Mouse (Mus musculus): ENCODE measurements around the gene Gm20422. TPM values are rescaled to one million over a fixed set of nuclear protein-coding genes. Genes with fewer than 3 reads are reported as not detected.
A peak's percentile ranks its signal among the peaks of the same experiment; 100 is the strongest.

The Gm20422 gene
- 0.25 TPM in 1 of 2 replicates, not detected in the other for polyA plus RNA-seq (2012; rRNA removed)

- DNase-seq (ENCODE audit: low read depth), result peak; percentile 90
Measured at GRCm38 (mm10) chr8:69774503-69775148, at the start of gene Gm20422. Gene Gm20422, minus strand, starts transcription at chr8:69774886.

GRCm38 (mm10) chr8:69822386-69823191 lies 47.9 kb upstream of the Gm20422 start, which contains the start of gene Lpar2:
Gene Lpar2, plus strand, starts transcription at chr8:69822429.
- DNase-seq (ENCODE audit: low read depth), result no peak

GRCm38 (mm10) chr8:69821971-69822385 lies 47.3 kb upstream of the Gm20422 start:
- DNase-seq (ENCODE audit: low read depth), result no peak

DNA sequence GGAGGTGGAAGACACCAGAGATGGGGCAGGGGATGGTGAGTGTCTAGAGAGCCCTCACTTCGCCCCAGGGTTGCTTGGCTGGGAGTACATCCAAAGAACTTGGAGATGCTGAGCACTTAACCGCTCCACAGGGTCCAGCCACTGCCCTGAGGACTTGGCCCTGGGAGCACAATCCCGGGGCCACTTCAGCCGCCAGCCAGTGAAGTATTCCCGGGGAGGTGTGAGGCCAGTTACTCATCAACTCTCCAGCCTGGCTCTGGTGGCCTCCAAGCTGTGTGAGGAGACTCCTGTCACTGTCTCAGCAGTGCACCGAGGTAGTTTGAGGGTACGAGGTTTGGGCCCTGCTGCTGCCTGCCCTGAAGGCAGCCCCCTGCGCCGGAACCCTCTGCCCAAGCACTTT lies 45.8 kb upstream of the Gm20422 start:
- no peak for DNase-seq (ENCODE audit: low read depth)

DNA sequence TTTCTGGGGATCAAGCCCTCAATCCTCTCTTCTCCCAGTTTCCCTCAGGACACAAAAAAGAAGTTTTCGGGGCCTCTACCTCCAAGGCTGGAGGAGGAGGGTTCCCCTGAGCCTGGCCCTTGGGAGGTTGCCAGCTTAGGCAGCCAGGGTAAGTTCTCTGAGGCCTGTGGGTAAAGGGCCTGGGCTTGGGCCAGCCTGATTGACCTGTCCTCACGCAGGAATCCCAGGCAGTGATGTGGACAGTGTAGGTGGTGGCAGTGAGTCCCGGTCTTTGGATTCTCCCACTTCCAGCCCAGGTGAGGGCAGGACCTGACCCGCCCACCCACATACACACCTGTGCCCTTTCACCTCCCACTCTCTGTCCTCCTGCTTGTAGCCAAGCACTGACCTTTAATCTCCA lies 40.7 kb upstream of the Gm20422 start:
- DNase-seq (ENCODE audit: low read depth), result no peak

DNA sequence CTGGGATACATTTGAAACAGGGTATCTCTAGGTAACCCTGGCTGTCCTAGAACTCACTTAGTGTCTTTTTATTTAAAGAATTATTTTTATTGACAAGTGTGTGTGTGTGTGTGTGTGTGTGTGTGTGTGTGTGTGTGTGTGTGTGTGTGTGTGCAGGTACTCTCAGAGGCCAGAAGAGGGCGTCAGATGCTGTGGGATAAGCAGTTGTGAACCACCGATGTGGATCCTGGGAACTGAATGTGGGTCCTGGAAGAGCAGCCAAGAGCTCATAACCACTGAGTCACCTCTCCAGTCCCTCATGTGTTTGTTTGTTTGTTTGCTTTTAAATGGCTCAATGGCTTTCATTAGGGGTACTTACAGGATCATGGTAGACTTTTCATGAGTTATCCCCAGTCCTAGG lies 40.2 kb upstream of the Gm20422 start:
- no peak for DNase-seq (ENCODE audit: low read depth)

DNA sequence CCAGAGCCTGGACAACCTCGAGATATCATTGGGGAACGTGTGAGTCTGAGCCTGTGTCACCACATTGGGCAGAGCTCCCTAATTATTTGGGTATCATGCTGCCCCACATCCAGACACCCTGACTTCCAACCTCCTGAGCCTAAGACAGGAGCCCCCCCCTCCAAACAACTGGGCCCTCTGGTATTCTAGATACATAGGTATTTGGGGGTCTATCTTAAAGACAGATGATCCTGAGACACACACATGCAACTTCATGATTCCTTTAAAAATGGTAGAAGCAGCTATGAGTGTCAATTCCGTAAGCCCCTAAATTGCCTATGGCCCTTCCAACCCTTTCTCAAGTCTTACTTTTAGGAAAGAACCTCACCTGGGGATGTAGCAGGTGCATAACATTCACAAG lies 35.1 kb upstream of the Gm20422 start:
- no peak for DNase-seq (ENCODE audit: low read depth)

GRCm38 (mm10) chr8:69808864-69809403 lies 34.2 kb upstream of the Gm20422 start:
- no peak for DNase-seq (ENCODE audit: low read depth)

DNA sequence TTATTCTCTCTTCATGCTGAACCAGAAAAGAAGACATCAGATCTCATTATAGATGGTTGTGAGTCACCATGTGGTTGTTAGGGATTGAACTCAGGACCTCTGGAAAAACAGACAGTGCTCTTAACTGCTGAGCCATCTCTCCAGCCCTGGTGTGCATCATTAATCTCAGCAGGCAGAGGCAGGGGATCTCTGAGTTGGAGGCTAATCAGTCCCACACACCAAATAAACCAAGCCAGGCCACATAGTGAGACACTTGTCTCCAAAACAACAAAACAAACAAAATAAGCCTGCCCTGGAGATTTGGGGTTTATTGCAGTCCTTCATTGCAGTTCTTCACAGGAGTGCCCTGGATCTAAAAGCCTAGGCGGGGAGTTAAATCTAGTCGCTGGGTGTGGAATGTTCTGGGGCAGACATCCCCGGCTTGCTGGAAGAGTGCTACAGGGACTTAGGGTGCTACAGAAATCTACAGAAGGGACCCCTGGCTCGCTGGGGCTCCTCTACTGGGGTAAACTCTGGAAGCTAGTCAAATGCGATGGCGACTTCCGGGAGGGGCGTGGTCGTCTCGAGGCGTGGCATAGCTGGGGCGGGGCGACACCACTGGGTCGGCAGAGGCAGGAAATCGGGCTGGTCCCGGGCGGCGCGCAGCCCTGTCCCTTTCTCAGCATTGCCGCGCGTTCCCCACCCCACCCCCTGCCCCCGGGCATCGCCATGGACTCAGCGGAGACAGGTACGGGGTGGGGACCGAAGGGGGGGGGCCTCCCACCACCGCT lies 33.6 kb upstream of the Gm20422 start, which contains the start of gene Gmip:
Gmip (plus strand) TSS at position 586 of the 770 bp plus-strand sequence.
- DNase-seq (ENCODE audit: low read depth), result no peak

DNA sequence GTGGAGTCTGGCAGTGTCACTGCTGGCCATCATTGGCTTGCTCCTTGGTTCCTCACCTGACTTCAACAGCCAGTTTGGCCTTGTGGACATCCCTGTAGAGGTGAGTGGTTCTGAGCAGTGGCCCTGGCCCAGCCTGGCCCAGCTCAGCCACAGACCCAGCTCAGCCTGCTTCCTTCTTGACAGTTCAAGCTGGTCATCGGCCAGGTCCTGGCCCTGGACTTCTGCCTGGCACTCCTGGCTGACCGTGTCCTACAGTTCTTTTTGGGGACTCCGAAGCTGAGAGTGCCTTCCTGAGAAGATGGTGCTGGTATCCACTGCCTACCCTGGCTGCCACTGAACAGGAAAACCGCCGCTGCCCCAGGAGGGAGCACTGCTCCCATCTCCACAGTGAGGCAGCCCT lies 32.5 kb upstream of the Gm20422 start:
- DNase-seq (ENCODE audit: low read depth), result no peak

DNA sequence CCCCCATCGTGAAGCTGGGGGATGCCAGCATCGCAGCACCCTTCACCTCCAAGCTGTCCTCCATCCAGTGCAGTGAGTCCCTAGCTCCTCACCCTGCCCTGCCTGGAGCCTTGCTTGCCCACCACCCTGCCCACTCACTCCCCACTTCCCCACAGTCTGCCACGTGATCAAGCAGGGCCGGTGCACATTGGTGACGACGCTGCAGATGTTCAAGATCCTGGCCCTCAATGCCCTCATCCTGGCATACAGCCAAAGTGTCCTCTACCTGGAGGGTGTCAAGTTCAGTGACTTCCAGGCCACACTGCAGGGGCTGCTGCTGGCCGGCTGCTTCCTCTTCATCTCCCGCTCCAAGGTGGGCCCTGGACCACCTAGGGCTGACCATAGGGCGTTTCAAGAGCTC lies 30.8 kb upstream of the Gm20422 start:
- DNase-seq (ENCODE audit: low read depth), result no peak

DNA sequence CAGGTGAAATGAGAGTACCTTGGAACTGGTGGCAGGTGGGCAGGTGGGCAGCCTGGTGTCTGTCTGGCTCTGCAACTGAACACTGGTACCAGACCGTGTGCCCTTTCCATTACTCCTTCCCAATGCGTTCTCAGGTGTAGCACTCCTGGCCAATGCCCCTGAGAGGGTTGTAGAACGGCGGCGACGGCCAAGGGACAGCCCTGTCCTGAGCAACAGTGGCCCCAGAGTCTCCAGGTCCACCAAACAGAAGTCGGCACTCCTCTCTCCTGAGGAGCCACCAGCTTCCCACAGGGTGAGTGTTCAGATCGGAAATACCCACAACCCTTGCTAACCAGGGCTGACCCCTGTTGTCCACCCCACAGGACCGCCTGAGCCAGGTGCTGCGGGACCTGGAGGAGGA lies 30.4 kb upstream of the Gm20422 start:
- DNase-seq (ENCODE audit: low read depth), result no peak

GRCm38 (mm10) chr8:69804537-69804936 lies 29.9 kb upstream of the Gm20422 start:
- DNase-seq (ENCODE audit: low read depth), result no peak

GRCm38 (mm10) chr8:69803366-69803765 lies 28.7 kb upstream of the Gm20422 start:
- no peak for DNase-seq (ENCODE audit: low read depth)

DNA sequence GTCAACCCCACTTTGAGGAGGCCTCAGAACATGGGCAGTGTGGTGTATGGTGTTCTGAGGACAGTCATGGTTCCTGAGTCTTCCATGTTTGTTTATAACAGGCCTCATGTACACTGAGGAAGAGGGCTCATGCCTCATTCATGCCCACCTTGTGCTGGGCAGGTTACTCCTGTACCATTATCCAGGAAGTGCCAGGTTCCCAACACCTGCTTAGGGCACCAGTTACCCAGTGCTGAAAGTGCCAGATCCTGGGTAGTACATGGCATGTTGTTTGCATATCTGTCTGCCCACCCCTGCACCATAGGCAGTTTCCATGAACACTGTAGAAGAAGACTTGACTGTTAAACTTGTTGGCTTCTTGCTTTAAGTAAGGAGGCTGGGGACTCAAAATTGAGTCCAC lies 27.5 kb upstream of the Gm20422 start:
- no peak for DNase-seq (ENCODE audit: low read depth)

GRCm38 (mm10) chr8:69801796-69802195 lies 27.1 kb upstream of the Gm20422 start:
- no peak for DNase-seq (ENCODE audit: low read depth)

GRCm38 (mm10) chr8:69799946-69800345 lies 25.3 kb upstream of the Gm20422 start:
- no peak for DNase-seq (ENCODE audit: low read depth)

DNA sequence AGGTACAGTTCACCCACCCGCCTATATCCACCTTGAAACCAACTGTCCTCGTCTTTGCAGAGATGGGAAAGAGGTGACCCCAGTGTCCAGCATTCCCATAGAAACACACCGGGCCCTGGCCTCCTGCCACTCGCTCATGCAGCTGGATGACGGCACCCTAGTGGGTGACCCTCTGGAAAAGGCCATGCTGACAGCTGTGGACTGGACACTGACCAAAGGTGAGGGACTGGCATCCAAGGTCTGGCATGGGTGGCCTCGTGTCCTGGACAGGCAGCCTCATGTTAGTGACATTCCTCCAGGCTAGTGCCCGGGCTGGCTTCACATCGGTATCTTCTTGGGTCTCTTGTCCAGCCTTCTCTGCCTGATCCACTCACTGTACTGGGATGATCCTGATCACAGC lies 24.6 kb upstream of the Gm20422 start:
- no peak for DNase-seq (ENCODE audit: low read depth)

- DNase-seq (ENCODE audit: low read depth), result no peak
Measured at GRCm38 (mm10) chr8:69797661-69798060, 23.0 kb upstream of the Gm20422 start.

DNA sequence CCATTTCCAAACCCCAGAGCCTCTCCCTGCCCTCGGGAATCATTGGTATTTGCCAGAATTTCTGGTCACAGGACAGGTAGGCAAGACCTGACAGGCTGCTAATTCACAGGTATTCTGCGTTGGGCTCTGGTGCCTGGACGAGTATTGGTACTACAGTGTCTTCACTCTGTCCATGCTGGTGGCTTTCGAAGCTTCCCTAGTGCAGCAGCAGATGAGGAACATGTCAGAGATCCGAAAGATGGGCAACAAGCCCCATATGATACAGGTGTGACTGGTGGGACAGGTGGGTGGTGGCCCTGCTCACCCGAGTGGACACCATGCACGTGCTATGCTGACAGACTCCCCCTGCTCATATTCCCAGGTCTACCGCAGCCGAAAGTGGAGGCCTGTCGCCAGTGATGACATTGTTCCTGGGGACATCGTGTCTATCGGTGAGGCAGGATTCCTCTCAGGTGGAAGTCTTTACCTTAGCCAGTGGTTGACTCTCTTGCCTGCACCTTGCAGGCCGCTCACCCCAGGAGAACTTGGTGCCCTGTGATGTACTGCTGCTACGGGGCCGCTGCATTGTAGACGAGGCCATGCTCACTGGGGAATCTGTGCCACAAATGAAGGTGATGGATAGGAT lies 22.1 kb upstream of the Gm20422 start:
- no peak for DNase-seq (ENCODE audit: low read depth)

DNA sequence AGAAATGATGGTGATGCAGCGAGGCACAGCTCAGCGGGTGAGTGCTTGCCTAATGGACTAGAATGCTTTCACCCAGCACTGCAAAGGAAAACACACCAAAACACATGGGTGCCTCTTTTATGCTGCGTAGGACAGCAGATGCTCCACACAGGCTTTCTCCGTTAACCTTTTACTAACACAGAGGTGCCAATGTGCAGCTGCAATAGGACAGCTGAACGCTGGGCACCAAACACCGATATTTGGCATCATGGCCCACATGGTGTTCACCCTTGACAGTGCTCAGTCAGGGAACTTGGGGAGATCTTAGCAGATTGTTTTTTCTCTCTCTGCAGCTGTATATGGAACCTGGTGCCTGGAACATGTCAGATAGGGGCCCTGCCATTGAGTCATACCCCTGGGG lies 20.2 kb upstream of the Gm20422 start:
- DNase-seq (ENCODE audit: low read depth), result no peak

GRCm38 (mm10) chr8:69794096-69794495 lies 19.4 kb upstream of the Gm20422 start:
- DNase-seq (ENCODE audit: low read depth), result no peak
